Mouse (Mus musculus) layer of hippocampus, adult 8-10 months (tissue): ENCODE data around the gene Med27. TPM values are rescaled to one million over a fixed set of nuclear protein-coding genes. Genes with fewer than 3 reads are reported as not detected.

ENCODE experiments used
- DNase-seq, 2 experiments: peaks; one replicate each; pipeline ENCODE4 v3.0.0; 2022; ENCODE audit warnings: low spot score in 2 of 2
- total RNA-seq, 4 experiments: library from RNA; stranded (reverse); gene quantifications; 2 replicates each; pipeline ENCODE4 v1.2.4; 2022

Gene Med27
- total RNA-seq, 4 experiments from 2014 or later: 45.1 to 52.5 (median 49.0) TPM

DNA sequence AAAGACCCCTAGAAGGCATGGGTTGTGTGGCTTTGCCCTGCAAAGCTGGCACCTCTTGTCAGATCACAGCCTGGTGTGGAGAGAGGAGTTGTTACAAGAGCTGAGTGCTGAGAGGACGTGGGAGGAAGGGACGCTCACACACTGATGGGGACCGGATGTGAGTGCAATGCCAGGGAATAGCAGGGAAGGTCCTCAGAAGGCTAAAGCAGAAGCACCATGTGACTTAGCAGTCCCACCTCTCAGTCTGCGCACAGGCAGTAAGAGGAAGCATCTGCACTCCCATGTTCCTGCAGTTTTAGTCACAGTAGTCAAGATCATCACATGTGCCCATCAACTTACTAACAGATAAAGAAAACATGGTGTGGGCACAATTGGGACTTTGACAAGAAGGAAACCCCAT, 119.8 kb downstream of the Med27 start:
- no peak for DNase-seq

DNA sequence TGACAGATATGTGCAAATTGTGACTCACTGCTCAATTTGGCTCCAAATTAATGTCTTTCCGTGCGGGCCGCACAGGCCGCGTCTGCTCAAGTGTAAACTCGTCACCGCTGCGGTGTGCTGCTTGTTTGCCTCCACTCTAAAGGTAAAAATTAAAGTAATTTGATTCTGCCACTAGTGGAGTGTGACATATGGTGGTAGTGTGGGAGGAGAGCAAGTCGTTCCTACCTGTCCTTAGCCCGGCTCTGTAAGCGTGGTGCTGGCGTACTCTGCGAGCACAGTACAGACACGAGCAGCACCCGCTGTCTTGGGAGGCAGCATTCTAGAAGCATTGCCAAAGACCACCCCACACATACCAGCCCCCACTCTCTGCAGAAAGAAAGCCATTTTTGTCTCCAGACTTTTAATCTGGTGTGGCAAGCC, 121.9 kb downstream of the Med27 start:
- DNase-seq: peak; percentile 58 to 69

DNA sequence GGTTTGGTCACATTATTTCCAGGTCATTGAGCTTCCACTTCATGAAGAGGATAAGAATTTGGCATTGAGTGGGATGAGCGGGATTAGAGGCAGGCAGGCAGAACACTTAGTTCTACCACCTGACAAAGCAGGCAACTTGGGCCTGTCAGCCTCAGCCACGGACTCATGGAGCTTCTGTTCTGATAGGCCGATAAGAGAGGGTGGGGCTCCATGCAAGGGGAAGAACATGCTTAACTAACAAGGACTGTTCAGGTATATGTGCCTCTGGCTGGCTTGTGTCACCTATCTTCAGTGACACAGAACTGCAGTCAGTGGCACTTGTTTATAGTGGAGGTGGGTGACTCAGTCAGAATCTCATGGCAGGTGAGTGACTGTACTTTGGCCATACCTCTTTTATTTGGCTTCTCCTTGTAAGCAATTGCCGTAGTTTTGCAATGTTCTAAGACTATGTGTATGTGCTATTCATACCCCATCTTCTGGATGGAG, 126.4 kb downstream of the Med27 start:
- DNase-seq: no peak

DNA sequence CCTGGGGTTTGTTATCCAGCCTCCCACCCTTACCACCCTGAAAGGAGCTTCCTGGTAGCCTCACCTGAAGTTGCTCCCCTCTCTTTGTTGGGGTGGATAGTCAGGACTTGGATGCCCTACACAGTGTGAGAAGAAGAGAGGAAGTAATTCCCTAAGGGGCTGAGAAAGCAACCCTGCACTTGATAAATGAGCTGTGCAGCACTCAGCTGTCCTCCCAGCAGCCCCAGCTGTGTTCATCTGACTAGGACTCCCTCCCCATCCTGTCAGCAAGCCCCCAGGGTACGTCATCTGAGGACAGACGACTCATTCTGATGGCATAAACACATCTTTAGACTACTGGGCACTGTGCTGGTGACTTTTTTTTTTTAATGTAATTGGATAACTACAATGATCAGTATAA, 127.3 kb downstream of the Med27 start:
- DNase-seq: no peak

DNA sequence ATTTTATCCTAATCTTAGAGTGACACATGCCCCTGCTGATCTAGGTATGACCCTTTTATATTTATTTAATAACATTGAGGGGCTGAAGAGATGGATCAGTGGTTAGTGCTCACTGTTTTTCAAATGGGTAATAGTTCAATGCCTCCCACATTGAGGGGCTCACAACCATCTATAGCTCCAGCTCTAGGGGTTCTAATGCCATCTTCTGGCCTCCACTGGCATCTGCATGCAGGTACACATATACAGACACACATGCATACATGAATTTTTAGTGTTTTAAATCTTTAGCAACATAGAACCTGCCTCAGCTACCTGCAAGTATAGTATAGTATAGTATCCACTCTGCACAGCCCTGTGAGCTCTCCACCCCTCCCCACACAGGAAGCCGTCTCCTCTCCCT, 130.1 kb downstream of the Med27 start:
- DNase-seq: no peak

DNA sequence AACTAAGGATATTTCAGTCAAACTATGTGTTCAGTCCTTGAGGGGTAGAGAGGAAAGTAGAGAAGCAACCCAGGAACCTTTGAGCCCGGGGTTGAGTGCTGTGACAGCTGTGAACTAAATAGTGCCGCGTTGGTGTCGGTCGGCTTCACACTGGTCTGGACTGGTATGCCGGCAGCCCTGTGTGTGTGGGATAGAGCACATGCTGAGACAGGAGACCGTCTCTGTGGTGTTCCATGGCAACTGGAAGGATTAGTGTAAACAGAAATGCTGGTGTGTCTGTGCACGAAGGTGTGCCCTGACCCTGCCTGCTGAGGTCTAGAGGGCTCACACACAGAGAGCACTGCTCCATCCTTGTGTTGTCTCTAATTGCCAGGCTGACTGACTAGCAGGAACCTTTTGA, 135.2 kb downstream of the Med27 start:
- no peak for DNase-seq

DNA sequence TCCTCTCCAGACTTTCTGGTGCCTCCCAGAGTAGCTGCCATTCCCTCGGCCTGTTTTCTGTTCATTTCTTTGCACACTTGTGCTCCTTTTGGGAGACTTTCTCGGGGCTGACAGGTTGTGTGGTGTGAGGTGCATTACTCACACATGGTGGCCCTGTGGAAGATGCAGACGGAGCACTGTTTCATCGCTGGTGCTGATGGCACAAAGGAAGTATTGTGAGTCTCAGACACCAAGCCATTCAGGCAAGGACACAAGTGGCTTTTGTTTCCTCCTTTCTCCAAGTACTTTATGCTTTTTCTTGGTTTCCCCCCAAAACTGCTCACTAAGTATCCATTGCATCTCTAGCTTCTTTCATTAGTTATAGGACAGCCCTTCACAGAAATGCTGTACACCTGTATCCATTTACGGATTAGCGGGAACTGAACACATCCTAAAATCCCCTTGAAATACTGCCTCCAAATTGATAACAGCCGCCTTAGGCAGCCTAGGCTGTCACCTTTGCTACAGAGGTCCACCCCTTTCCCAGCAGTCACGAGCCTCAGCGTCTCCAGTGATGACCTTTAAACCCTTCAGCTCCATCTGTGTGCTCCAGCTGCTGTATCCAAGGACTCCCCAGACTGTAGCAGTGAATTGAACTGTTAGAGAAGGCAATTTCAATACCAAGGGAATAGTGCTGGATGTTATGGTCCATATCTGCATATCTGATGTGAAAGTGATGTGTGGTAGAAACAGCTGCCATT, 136.5 kb downstream of the Med27 start:
- no peak for DNase-seq

DNA sequence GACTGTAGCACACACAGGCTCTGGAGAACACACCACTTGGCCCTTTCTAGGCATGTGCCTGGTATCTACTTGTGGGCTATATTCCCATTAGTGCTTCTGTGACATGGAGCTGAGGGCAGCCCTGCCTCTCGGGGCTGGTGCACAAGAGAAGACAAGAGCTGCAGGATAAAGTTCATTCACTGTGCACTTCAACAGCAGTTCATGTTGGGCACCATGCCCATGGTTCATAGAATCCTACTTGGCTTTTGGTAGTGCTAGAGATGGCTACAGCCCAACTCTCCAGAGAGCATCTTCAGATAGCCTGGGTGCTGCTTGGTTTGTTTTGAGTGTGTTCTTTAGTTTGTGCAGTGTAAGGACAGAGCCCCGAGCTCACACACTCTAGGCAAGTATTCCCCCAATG, 138.9 kb downstream of the Med27 start:
- no peak for DNase-seq

DNA sequence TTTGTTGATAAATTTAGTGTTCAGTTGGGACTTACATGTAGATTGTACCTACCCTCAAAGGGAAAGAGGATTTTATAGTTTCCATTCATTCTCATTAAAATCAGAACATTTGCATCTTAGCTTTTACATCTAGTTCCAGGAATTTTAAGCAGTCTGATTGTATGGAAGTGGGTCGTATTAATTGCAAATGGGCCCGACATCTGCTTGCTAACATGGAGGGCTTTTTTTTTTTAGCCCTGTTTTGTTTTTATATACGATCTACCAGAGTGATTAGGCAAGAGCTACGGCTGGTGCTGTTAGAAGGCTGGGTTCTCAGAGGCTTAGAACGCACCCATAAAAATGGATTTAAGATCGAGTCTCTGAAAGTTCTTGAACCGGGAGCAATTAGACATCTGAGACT, 139.9 kb downstream of the Med27 start:
- DNase-seq: no peak

DNA sequence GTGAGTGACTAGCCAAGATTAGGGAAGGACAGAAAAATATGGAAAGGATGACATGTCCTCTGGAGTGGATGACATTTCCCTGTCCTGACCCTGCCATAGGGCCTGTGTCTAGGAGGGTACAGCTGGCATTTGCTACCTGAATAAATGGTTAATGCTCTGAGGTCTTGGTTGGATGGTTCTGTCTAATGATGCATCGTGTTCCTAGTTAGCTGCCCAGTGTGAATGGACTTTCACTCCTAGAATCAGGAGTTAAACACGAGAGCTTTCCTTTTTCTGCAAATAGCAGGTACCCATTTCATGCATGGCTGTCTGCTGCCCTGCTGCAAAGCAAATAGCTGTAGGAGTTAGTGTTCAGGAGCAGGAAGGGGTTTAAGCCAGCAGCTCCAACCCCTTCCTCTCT, 141.0 kb downstream of the Med27 start:
- DNase-seq: no peak

DNA sequence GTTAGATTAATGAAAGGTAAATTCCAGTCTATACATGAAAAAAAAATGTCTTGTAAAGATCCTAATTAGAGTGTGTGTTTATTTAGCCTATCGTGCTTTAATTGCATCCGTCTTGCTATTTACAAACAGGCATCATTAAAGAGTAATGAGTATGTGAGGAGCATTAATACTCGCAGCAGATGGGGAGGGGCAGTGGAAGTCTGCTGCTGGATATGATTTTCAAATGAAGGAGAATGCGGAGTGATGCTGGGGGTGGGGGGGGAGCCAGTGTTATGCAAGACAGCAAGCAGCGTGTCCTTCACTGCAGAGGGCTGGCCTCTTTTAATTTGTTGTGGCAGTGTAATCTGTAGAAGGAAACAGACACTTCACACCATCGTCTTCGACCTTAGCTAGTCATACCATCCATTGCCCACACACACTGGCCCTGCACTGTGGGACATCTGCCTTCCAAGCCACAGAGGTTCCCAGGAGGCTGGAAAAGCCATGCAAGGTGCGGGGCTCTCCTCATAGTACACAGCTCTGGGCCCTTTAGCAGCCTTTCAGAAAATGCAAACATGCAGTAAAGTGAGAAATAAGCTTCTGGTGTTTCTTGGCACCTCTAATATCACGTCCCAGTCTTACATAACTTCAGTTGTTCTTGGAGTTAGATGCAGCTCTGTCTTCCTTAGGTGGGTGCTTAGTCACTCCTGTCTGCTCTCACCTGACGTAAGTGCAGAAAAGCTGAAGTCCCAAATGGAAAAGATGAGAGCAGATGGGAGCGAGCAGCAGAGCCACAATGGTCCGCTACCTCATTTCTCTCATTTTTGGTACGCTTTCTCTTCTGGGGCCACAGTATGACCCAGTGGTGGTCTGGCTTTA, 142.0 kb downstream of the Med27 start:
- no peak for DNase-seq

DNA sequence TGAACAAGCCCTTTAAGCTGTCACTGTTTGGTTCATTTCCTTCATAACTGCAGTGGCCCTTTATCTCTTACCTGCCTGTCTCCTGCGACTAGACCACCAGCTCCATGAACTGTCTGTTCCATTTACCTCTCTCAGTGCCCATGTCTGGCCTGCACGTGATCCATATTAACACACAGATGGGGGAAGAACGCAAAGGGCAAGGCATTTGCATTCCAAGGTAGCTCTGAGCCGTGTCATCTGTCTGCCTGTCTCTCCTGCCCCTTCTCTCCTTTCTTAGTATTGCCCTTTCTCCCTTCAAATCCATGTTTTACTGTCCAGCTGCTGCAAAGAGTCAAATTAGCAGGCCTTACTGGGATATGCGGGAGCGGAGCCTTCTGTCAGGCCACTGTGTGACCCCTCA, 145.0 kb downstream of the Med27 start:
- DNase-seq: no peak

DNA sequence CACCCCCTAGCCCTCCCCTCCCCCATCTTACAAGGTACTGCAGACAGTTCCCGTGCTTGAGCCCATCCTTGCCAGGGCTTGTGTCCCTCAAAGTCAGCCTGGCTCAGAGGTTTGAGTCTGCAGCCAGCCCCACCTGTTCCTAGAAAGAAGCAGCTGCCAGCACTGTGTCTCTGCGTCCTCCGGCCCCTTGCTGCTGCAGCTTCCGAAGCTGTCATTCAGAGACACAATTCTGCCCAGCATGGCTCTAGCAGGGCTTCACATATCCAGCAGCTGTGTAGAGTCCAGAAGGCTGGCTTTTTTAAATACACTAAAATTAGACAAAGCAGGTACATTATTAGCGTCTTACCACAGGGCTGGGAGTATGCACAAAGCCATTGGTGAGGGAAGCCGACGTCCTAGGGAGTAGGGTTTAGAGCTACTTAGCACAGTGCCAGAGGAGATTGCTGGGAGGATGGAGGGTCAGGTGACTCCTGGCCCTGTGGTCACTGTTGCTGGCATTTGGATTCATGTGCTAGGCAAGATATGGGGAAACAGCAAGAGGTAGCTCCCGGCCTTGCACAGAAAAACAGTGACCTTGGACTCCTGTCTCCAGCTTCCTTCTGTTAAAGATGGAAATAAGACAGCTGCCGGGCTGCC, 146.9 kb downstream of the Med27 start:
- DNase-seq: no peak

DNA sequence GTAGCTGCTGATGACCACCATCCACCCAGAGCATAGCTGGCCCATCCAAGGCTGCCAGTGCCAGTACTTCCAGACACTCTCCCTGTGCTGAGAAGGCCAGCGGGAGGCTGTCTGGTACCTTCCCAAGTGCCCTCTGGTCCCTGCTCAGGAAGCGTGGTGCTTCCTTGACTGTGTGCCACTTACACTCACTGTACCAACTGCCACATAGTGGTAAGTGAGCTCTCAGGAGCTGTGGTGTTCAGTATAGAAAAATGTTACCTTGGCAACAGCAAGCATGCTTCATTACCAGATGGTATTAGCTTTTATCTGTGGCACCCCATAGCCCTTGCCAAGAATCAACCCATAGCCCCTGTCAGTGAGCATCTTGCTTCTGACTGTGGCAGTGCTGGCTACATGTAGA, 148.7 kb downstream of the Med27 start:
- peak; percentile 38 to 43 for DNase-seq

DNA sequence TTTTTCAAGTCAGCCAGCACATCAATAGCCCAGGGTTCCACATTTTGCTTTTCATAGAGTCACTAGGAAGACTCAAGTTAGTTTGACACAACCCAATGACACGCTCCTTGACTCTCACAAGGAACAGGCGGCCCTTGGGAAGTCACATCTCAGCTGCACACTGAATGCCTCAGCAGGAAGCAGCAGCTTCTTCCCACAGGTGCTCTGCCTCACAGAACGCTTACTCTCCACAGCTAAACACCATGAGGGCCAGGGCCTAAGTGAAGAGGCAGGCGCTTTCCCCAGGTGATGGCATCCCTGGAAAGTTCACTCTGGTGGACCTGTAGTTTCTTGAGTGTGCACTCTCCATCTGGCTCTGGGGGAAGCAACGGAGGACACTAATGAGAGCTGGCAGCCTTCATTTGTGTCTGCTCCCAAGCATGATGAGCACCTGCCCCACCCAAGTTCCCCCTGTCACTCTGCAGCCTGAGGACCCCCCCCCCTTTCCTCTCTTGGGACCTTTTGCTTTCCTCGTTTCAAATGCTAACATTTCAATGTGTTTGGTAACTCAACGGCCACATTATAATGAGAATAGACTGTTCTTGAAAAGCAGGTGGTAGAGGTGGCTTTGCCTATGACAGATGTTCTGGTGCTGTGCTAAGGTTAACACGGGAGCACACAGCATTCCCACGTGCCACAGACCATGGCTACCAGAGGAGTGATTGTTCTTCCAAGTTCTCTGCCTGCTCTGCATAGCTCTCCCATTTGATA, 154.2 kb downstream of the Med27 start:
- DNase-seq: no peak

DNA sequence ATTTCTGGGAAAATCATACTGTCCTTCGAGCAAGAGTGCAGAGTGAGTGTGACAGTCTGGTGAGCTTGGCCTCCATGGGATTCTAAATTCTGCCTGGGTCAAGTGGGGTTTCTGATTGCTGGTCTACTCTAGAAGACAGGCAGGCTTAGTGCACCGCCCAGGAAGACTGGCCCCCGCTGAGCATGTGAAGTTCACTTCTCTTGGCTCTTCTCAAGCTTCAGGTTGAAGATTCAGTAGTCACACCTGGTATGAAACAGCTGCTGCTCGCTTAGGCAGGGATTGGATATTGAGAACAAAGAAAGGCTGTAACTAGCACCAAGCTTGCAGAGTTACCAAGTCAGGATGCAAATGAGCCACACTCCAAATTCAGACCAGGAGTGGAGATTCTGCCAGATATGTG, 154.8 kb downstream of the Med27 start:
- no peak for DNase-seq

DNA sequence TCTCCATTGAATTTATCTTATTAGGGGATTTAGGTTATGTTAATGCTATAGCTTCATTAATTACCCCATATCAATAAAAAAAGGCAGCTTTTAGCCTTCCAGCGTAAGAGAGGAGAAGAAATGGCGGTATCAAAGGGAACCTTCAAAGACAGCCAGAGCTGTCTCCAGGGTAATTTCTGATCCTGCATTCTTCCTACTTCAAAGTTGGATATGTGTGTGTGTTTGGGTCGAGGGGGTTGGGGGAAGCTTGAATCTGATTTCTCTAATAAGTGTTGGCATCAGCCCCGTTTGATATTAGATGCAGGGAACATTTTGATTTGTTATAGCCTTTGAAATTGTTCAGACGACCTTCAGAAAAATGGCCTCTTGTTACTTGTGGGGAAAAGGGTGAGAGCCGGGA, 158.2 kb downstream of the Med27 start:
- no peak for DNase-seq

DNA sequence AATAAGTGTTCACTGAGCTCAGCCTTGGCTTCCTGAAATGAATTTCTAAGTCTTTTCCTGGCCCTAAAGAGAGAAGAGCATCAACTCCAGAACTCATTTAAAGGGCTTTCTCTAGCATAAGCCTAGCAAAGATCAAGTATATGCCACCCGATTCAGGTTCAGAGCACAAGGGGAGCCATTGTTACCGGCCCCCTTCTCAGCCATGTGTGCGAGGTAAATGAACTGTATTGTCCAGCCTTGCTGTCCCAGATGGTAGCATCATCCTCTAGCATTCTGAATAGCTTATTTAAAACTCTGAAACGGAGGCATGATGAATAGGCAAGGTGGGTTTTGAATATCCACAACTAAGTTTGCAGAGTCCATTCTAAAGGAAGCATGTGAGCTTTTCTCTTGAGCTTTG, 159.8 kb downstream of the Med27 start:
- DNase-seq: no peak

DNA sequence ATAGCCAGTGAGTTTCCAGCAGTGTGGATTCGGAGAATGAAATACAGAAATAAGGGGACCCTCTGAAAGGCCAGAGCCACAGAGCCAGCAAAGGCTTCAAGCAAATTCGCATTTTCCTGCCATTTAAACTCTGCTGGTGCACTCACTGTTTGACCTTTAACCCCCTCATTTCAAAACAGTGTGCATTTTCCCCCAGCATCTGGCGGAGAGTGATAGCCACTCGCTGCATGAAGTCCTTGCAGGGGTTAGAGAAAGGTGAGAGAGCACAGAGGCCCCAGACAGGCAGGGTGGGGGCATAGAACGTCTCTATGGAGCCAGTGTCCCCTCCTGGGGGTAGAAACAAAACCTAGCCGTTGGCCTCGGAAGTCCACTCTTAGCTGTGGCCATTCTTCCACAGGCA, 166.5 kb downstream of the Med27 start:
- DNase-seq: no peak

DNA sequence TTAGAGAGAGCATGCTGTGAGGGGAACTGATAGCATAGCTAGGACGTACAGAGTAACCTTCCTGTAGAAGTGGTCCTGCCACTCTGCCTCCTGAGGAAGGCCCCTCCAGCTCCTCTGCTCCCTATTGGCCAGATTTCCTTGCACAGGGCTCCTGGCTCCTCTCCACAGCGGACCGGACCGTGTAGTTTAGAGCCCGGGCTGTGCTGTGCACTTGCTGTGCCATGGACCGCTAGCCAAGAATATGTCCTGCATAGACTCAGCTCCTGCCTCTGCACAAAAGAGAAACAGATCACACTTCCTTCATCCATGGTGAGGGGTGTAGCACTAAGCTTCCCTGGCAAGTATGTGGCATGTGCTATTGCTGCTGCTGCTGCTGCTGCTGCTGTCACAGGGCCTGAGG, 168.2 kb downstream of the Med27 start:
- no peak for DNase-seq

DNA sequence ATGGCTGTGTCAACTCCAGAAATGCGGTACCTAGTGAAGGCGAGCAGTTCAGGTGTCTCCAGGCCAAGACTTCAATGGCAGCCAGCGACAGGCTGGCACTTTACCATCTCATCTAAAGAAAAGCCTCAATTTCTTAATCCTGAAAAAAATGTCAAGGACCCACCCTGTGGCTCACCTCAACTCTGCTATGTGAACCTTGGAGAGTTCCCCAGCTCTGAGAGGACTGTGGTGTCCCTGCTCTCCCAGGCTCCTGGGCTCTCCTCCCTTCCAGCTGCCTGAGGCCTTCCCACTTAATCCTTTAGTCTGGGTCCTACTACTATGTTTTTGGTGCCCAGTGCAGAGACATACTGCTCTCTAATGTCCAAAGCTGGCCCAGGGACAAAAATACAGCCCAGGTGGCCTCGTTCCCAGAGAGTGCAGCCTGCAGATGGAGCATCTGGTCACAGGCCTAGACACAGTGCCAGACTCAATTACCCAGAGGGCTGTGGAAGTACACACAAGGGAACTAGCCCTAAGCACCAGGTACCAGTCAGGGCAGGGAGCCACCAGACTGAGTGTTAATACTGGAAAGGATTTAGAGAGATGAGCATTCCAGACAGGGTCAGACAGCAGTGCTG, 169.3 kb downstream of the Med27 start:
- no peak for DNase-seq
